Mouse (Mus musculus): Measurements from ENCODE around the gene Lpin1. TPM values are rescaled to one million over a fixed set of nuclear protein-coding genes. Genes with fewer than 3 reads are reported as not detected.

Gene Lpin1
- 6.2 and 6.5 TPM in 2 replicates for polyA plus RNA-seq (2015; fragmentation: Nextera tagmentation; extraction: Ambion mirVana)

- WGBS = 79% methylated on average over 2 of the region's 2 CpGs
- Histone ChIP-seq H3K9me3 (replicated peaks) (no peaks in the 10 kb centered on the region), H3K36me3 (no peaks in the 10 kb centered on the region), H3K27me3 (no peaks in the 10 kb centered on the region), H3K27ac (replicated peaks) (no peak within 1 kb of the TSS), H3K9ac (no peak within 1 kb of the TSS), H3K4me3 (replicated peaks) (no peak within 1 kb of the TSS), H3K4me2 (replicated peaks) (no peak within 1 kb of the TSS), H3K4me1 (no peaks in the 10 kb centered on the region)
- ATAC-seq (ENCODE audit: insufficient number of reproducible peaks, low FRiP score, low TSS enrichment, low read depth) = no peak
Measured at GRCm38 (mm10) chr12:16610936-16611335, at the start of gene Lpin1. Gene Lpin1, minus strand, starts transcription at chr12:16610966.

GRCm38 (mm10) chr12:16656906-16657875, 46.4 kb upstream of the Lpin1 start:
- no peak for ATAC-seq (ENCODE audit: insufficient number of reproducible peaks, low FRiP score, low TSS enrichment, low read depth)
- 75% methylated on average over 5 of the region's 5 CpGs for WGBS
- no peak overlapping the region for H3K9ac ChIP-seq
- H3K27me3 ChIP-seq = peaks cover 41% of the 10 kb centered on the region
- H3K4me2 ChIP-seq (replicated peaks) = no peak overlapping the region
- H3K27ac ChIP-seq (replicated peaks) = no peak overlapping the region
- H3K9me3 ChIP-seq (replicated peaks) = no peaks in the 10 kb centered on the region
- no peak overlapping the region for H3K4me3 ChIP-seq (replicated peaks)
- H3K4me1 ChIP-seq = peaks cover 8% of the 10 kb centered on the region
- H3K36me3 ChIP-seq = no peaks in the 10 kb centered on the region

- Histone ChIP-seq H3K4me3 (replicated peaks) (no peak overlapping the region), H3K36me3 (no peaks in the 10 kb centered on the region), H3K27me3 (peaks cover 50% of the 10 kb centered on the region), H3K9ac (no peak overlapping the region), H3K27ac (replicated peaks) (no peak overlapping the region), H3K4me1 (peaks cover 8% of the 10 kb centered on the region), H3K4me2 (replicated peaks) (no peak overlapping the region), H3K9me3 (replicated peaks) (no peaks in the 10 kb centered on the region)
- no peak for ATAC-seq (ENCODE audit: insufficient number of reproducible peaks, low FRiP score, low TSS enrichment, low read depth)
- WGBS = 70% methylated on average over 4 of the region's 4 CpGs
Measured at GRCm38 (mm10) chr12:16655604-16656003, 44.8 kb upstream of the Lpin1 start.

- peaks cover 8% of the 10 kb centered on the region for H3K4me1 ChIP-seq
- WGBS = 5% methylated on average over 57 of the region's 58 CpGs
- no peak within 1 kb of the TSS for H3K9ac ChIP-seq
- ATAC-seq (ENCODE audit: insufficient number of reproducible peaks, low FRiP score, low TSS enrichment, low read depth) = peak; percentile 83
- peak within 1 kb of the TSS; percentile 23 for H3K4me3 ChIP-seq (replicated peaks)
- H3K27me3 ChIP-seq = peaks cover 50% of the 10 kb centered on the region
- peak within 1 kb of the TSS; percentile 54 for H3K4me2 ChIP-seq (replicated peaks)
- H3K36me3 ChIP-seq = no peaks in the 10 kb centered on the region
- H3K27ac ChIP-seq (replicated peaks) = no peak within 1 kb of the TSS
- H3K9me3 ChIP-seq (replicated peaks) = no peaks in the 10 kb centered on the region
Measured at GRCm38 (mm10) chr12:16653332-16654093, 42.7 kb upstream of the Lpin1 start, which contains the start of gene Ntsr2. Gene Ntsr2, plus strand, starts transcription at chr12:16653382.

- Histone ChIP-seq H3K27ac (replicated peaks) (no peak overlapping the region), H3K36me3 (no peaks in the 10 kb centered on the region), H3K9me3 (replicated peaks) (no peaks in the 10 kb centered on the region), H3K27me3 (peaks cover 35% of the 10 kb centered on the region), H3K9ac (no peak overlapping the region), H3K4me3 (replicated peaks) (no peak overlapping the region), H3K4me2 (replicated peaks) (no peak overlapping the region), H3K4me1 (peaks cover 8% of the 10 kb centered on the region)
- ATAC-seq (ENCODE audit: insufficient number of reproducible peaks, low FRiP score, low TSS enrichment, low read depth) = no peak
- 77% methylated on average over 6 of the region's 6 CpGs for WGBS
Measured at GRCm38 (mm10) chr12:16649819-16650218, 39.1 kb upstream of the Lpin1 start.

- 85% methylated on average over 6 of the region's 6 CpGs for WGBS
- Histone ChIP-seq H3K4me2 (replicated peaks) (no peak overlapping the region), H3K4me1 (peaks cover 8% of the 10 kb centered on the region), H3K9ac (no peak overlapping the region), H3K27me3 (peaks cover 19% of the 10 kb centered on the region), H3K27ac (replicated peaks) (no peak overlapping the region), H3K36me3 (no peaks in the 10 kb centered on the region), H3K4me3 (replicated peaks) (no peak overlapping the region), H3K9me3 (replicated peaks) (no peaks in the 10 kb centered on the region)
- ATAC-seq (ENCODE audit: insufficient number of reproducible peaks, low FRiP score, low TSS enrichment, low read depth) = no peak
Measured at GRCm38 (mm10) chr12:16648273-16648672, 37.5 kb upstream of the Lpin1 start.

- Histone ChIP-seq H3K9me3 (replicated peaks) (no peaks in the 10 kb centered on the region), H3K4me1 (peaks cover 7% of the 10 kb centered on the region; the same call in 1 of the 2 replicates), H3K4me2 (replicated peaks) (no peak overlapping the region), H3K9ac (no peak overlapping the region), H3K4me3 (replicated peaks) (no peak overlapping the region), H3K27me3 (peaks cover 8% of the 10 kb centered on the region), H3K27ac (replicated peaks) (no peak overlapping the region), H3K36me3 (no peaks in the 10 kb centered on the region)
- 27% methylated on average over 9 of the region's 9 CpGs for WGBS
- ATAC-seq (ENCODE audit: insufficient number of reproducible peaks, low FRiP score, low TSS enrichment, low read depth) = no peak
Measured at GRCm38 (mm10) chr12:16646780-16647409, 36.1 kb upstream of the Lpin1 start.

- Histone ChIP-seq H3K4me3 (replicated peaks) (no peak overlapping the region), H3K4me1 (peaks cover 7% of the 10 kb centered on the region; the same call in 1 of the 2 replicates), H3K9ac (no peak overlapping the region), H3K9me3 (replicated peaks) (no peaks in the 10 kb centered on the region), H3K36me3 (no peaks in the 10 kb centered on the region), H3K27ac (replicated peaks) (no peak overlapping the region), H3K4me2 (replicated peaks) (no peak overlapping the region), H3K27me3 (no peaks in the 10 kb centered on the region)
- no peak for ATAC-seq (ENCODE audit: insufficient number of reproducible peaks, low FRiP score, low TSS enrichment, low read depth)
- 63% methylated on average over 8 of the region's 8 CpGs for WGBS
Measured at GRCm38 (mm10) chr12:16644698-16645097, 33.9 kb upstream of the Lpin1 start.

GRCm38 (mm10) chr12:16643508-16644345, 33.0 kb upstream of the Lpin1 start:
- peak; percentile 63; the same call in 1 of the 2 replicates for ATAC-seq (ENCODE audit: insufficient number of reproducible peaks, low FRiP score, low TSS enrichment, low read depth)
- Histone ChIP-seq H3K9me3 (replicated peaks) (no peaks in the 10 kb centered on the region), H3K9ac (no peak overlapping the region), H3K4me3 (replicated peaks) (no peak overlapping the region), H3K4me2 (replicated peaks) (no peak overlapping the region), H3K27me3 (no peaks in the 10 kb centered on the region), H3K27ac (replicated peaks) (0 out of 2 replicates have a peak overlapping the region, but pooled peaks have one; percentile 17), H3K36me3 (no peaks in the 10 kb centered on the region), H3K4me1 (peaks cover 7% of the 10 kb centered on the region; the same call in 1 of the 2 replicates)
- 37% methylated on average over 12 of the region's 12 CpGs for WGBS

GRCm38 (mm10) chr12:16642000-16642399, 31.2 kb upstream of the Lpin1 start:
- H3K27me3 ChIP-seq = no peaks in the 10 kb centered on the region
- H3K9me3 ChIP-seq (replicated peaks) = no peaks in the 10 kb centered on the region
- H3K36me3 ChIP-seq = no peaks in the 10 kb centered on the region
- no peak for ATAC-seq (ENCODE audit: insufficient number of reproducible peaks, low FRiP score, low TSS enrichment, low read depth)
- WGBS = 61% methylated on average over 5 of the region's 5 CpGs
- no peak overlapping the region for H3K4me3 ChIP-seq (replicated peaks)
- H3K4me2 ChIP-seq (replicated peaks) = no peak overlapping the region
- H3K4me1 ChIP-seq = peaks cover 7% of the 10 kb centered on the region; the same call in 1 of the 2 replicates
- H3K27ac ChIP-seq (replicated peaks) = no peak overlapping the region
- H3K9ac ChIP-seq = no peak overlapping the region
